Mouse (Mus musculus): ENCODE measurements at regions not wholly inside any gene's neighbourhood (a gene's known extent, or its start where the extent isn't known, plus 50 kb on each side); places are given as distances from the start of the nearest gene placed in this dataset.

DNA sequence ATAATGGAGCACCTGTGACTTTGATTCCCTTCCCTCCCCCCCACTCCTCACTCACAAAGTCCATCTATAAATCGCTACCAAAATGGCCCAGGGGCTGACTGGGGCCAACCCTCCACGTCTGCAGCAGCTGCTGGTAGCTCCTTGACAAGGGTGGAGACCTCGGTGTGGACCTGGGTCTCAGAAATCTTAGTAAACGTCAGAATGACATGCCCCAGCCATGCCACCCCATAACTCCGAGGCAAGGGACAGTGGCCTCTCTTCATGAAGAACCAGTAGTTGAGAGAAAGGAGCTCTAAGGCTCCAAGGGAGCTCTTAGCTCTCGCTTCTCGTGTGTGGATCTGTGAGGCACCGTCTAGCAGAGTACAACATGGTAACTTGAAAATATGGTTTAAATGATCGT, 398.4 kb downstream of the Zfp536 start:
- TF ChIP-seq POLR2A (IDR thresholded peaks at IDR 0.05; ENCODE audit: low read depth, low read length) (no peak), CTCF (conservative IDR thresholded peaks at IDR 0.05; ENCODE audit: insufficient read depth, insufficient read length, low read depth, low read length) (no peak)

Measured in kidney, adult 2 months (tissue).